Mouse (Mus musculus) cerebellum, adult 8-10 months (tissue): ENCODE measurements around the gene Itpr1.

ENCODE experiments used
- DNase-seq: peaks from one replicate; pipeline ENCODE4 v3.0.0; 2022

Gene Itpr1

DNA sequence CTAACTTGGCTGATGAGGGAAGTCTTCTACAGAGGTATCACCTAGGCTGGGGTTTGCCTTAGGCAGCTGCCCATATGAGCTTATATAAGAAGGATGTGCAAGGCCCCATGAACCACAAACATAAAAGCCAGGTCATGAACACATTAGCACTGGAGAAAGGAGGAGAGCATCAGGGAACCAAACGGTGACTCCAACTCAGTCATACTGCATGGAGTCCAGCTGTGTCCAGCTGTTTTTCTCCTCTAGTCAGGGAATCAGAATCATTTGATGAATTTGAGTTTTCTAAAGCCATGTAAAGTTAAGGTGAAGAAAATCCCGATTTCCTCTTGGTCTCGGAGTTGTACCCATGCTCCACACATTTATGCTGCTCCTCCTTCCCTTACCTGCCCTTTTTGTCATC lies 69.7 kb downstream of the Itpr1 start:
- no peak for DNase-seq

DNA sequence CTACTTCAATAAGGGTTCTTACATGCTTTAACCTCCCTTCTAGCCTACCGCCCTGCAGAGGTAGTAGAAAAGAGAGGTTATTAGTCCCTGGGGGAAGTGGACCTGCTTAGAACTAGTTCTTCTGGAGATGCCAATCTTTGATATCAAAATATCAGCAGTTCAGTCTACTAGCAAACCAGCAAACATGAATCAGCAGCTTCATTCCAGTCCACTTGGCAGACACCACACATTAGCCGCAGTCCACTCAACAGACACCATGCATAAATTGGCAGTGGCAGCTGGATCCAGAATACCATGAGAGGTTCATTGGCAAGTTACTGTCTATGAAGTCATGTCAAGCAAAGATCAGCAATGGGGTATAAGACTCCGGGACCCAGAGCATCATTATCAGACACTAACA lies 71.8 kb downstream of the Itpr1 start:
- no peak for DNase-seq

DNA sequence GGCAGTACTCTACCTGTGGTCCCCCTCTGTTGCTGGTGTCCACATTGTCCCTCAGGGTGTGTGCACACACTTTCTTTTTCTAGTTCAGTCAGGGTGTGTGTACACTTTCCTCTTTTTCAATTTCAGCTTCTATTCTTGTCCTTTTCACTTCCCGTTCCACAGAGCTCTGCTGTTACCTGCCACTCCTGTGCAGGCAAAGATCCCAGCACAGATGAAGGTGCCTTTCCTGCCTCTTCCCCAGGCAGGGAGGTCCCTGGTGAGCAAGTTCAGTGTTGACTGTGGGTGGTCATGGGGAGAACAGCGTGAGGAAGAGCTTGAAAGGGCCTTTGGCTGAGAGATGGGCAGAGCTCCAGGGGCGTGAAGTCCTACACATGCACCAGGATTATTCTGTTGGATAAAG lies 76.1 kb downstream of the Itpr1 start:
- no peak for DNase-seq

DNA sequence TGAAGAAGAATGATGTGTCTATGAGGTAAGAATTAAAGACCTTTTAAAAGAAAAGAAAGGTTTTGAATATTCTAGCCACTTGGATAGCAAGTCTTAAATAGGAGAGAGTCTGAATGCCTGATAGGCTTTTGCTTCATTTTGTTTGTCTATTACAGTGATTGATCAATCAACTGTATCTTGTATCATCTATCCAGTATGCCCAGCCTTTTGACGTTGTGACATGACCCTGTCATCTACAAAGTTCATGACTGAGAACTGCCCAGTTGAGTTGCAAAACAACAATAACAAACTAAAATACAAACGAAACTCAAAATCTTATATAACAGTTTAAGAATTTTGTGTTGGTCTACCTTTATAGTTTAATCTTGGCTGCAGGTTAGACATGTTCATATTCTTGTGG lies 78.1 kb downstream of the Itpr1 start:
- no peak for DNase-seq

DNA sequence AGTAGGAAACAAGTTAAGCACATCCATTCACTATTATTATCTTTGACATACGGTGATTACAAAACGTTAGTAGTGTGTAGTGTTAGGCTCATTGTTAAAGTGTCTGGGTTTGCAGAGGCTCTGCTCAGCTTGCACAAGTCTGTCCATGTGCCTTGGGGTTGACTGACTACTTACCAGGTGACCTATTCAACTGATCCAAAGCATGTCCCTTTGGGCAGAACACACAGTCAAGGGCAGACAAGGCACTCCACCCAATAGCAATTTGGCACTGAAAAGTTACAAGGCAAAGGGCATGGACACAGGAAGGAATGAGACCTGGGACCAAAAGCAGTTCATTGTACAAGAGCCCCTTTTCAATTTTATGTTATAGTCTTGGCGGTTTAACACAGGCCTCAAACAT lies 78.7 kb downstream of the Itpr1 start:
- no peak for DNase-seq

DNA sequence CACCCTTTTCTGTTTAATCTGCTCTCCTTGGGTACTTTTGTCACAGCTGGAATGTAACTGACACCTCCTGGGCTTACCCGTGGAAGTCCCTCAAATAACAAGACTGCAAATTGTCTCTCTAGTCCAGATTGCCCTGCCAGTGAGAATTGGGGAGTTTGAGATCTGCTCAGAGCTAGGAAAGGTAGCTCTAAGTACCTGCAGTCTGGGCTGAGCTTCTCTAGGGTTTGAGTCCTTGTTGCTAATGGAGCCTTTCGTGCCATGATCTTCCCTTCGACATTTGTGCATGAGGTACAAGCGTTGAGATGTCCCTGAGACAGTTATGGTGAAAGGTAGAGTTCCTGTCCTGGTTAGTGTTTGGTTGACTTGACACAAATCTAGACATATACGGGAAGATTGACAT lies 89.0 kb downstream of the Itpr1 start:
- DNase-seq: no peak

DNA sequence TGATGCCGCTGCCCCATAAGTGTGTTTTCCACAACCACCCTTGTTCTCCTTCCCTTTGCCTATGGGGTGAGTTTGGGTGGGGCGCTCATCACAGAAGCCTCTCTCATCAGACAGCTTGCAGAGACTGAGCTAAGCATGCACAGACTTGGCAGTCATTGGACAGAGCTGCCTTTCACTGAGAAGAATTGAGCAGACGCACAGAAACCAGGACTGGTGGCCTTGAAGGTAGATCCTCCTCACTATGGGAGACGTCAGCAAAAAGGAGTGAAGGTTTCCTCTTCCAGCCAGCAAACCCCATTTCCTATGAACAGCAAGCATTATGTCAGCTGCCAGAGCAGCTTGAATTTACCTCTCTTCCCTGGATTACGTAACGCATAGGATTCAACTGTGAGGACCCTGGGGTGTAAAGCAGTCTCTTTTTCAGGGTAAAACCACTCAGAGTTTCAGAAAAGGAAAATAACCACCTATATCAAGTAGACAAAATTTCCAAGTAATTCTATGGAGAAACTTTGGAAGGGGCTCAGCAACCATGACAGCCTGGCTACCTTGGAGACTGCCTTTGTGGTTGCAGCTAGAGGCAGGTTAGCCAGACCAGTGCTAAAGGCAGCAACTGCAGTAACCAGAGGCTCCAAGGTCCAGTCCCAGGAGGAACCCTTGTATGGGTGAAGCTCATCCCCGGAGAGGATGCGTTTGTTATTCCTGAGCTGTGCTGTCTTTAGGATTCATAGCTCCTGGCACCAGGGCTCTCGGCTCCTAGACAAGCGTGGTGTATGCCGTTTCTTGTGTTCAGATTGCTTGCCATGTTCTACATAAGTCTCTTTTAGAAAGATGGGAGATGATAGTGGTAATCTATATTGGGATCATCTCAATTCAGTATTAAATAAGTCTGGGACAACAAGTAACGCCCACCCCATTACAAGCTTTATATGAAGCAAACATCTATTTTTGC lies 91.0 kb downstream of the Itpr1 start:
- no peak for DNase-seq

DNA sequence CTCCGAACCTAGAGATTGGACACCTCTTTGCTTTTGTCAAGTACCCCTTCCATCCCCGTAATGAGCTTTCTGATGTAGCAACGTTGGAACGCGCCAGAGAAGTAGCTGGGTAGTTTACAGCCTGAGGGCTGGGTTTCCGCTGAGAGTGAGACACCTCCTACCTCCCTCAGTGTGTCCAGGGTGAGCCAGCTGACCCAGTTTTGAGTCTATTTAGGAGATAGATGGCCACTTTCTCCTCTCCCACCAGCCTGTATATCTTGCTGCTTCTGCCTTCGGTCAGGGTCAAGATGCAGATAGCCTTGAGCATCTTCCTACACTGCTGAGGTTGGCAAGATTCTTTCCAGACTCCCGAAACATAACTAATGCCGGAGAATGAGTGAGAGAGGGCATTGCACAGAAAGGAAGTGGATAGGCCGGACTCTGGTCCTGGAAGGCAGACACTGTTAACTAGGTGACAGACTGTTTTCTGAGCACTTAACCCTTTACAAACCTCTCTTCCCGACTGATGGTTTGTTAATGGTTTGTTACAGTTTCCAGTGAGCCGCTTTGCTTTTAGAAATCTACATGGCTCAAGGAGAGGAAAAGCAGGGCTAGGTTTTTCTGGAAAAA lies 92.4 kb downstream of the Itpr1 start:
- peak; percentile 7 for DNase-seq

DNA sequence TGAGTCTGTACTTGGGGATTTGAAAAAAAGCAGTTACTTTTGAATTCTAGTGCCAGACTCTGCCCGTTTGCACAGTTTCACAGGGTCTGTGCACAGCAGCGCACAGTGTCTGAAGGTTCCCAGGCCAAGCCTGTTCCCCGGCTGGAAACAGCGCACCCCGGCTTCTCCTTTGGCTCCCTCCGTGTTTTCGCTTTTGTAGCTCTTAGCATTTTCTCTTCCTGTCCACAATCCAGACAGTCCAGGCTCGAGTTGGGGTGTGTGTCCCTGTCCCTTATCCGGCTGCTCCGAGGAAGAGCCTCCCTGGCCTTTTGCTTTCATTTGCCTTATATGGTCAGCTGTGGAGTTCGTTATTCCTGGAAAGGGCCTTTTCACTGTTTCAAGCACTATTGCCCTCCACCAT lies 93.3 kb downstream of the Itpr1 start:
- DNase-seq: peak; percentile 9

DNA sequence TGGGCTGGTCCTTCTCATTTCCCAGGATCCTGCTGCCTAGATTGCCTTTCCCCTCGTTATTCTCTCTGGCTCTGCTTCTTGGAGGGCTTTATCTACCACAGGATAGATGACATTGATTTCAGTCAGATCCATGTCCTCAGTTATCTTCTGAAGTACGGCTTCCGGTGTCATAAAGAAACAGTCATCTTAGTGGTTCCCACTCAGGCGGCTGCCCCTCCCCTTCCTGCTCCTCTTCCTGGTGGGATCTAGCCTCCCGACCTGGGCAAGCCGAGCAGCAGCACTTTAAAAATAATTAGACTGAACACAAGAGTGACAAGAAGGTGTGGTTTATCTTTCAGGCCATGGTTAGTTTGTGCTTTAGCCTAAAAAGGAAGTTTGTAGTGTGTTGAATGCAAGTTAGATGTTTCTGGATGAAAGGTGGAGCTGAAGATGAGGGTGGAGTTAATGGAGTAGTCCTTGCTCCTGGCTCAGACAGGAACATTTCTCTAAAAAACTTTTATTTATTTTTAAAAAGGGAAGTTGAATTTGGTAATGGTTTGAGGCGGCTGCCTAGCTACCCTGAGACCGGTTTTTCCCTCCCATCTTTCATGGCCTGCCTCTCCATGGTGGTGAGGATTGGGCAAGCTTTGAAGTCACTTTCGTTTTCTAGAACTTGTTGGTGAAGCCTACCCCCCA lies 94.2 kb downstream of the Itpr1 start:
- DNase-seq: no peak

DNA sequence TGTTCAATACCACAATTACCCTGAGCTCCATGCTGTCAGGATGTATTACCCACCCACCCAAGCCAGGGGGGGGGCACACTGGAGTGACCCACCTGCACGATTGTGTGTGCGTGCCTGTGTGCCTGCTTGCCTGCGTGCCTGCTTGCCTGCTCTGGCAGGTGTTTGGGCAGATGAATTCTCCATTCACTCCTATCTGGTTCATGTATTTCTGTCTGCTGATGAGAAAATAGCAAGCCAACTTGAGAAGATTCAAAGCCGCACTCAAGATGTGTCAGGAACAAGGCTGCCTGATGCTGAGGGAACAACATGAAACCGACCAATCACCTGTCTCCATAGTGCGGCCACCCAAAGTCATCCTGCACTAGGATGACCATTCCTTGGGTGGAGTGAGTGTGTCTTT lies 94.9 kb downstream of the Itpr1 start:
- DNase-seq: no peak

DNA sequence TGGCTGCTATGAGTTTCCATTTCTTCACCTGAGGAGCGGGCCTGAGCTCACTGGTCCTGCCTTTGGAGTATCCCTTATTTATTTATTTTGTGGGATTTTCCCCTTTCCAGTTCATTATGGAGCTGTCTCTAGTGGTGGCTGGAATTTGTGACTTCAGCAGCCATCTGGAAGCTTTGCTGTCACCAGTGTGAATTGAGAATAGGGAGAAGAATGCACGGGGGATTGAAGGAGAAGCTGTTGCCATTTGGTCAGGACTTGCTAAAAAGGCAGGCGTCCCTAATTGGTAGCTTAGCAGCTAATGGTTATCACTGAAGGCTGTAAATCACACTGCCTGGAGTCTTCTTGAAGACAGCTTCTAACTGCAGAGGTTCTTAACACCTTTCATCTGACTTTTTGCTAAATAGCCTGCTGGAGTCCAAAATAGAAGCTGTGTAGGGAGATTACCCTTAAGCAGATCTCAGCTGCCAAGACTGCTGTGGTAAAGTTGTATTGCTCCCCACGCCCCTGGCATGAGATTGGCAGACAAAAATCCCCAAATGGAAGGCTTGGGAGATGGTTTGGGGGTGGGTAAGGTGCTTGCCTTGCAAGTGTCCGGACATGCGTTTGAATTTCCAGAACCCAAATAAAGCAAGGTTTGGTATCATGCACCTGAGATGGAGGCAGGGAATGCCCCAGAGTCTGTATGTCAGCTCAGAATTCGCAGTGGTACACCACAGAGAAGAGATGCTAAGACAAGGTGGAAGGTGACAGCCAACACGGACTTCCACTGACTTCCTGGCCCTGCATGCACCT lies 96.7 kb downstream of the Itpr1 start:
- no peak for DNase-seq

DNA sequence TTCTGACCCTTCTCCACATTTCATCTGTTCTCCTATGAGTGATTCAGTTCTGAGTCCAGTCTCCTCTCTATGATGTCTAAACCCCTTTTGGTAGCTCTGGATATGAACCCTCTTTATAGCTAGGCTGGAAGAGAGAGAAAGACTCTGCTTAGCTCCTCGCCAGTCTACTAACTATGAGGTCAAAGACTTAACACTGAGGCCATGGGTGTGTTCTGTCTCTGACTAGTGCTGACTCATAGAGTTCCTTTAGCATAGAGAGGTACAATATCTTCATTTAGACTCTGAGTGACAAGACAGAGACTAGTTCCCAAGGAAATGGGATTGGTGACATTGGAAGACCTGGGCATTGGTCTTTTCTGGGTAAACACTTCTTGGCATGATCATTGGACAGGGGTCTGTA lies 100.2 kb downstream of the Itpr1 start:
- DNase-seq: no peak

DNA sequence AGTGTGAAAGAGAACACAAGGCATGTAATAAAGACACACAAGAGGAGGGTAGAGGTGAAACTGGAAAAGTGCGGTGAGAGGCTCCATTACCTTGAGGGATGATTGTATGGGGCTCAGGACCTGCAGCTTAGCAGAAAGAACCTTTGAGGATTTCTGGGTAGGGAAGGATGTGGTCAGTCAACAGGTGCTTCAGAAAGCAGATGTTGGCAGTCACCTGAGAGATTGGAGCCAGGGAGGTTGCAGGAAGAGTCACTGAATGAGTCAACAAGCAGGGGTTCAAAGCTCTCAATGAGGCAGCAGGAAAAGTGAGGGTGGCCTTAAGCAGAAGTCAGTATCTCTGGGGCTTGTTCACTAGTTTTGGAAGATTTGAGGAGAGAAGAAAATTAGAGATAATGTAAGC lies 101.1 kb downstream of the Itpr1 start:
- no peak for DNase-seq

DNA sequence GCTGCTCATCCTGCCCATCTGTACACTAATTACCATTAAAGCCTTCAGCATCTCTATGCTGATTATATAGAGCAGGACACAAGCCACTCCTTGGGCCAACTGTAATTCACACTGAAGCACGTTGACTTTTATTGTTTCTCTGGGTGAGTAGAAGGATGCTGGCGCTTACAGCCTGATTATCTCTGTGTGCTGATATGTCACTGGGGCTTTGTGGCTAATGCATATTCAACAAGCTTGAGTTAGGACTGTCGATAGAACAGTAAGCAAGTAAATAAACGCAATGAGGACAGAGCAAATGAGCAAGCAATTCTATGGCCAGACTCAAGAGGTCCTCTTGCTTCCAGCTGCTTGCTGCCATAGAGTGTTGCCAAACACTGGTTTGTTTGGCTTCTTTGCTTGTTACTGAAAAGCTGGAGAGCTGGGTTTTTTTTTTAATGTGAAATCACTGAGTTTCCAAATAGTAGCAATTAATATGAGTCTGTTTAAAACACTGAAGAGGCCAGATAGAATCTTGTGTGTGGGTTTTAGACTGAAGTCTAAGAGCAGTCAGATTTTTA lies 103.5 kb downstream of the Itpr1 start:
- no peak for DNase-seq

DNA sequence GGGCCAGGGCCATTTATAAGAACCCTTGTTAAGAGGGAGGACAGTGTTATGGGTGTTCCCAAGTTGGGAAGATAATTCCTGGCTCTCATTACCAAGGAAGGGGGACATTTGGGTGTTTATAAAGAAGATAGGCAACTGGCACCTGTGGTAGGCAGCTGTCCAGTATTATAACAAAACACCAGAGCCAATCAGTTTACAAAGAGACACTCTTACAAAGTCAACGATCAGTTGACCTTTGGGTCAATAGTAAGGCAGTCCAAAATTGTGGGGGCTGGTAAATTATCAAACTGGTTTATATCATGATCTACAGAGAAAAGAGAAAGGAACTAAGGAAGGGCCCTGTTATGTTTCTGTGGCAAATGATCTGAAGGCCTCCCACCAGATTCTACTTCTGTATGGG lies 104.1 kb downstream of the Itpr1 start:
- no peak for DNase-seq

DNA sequence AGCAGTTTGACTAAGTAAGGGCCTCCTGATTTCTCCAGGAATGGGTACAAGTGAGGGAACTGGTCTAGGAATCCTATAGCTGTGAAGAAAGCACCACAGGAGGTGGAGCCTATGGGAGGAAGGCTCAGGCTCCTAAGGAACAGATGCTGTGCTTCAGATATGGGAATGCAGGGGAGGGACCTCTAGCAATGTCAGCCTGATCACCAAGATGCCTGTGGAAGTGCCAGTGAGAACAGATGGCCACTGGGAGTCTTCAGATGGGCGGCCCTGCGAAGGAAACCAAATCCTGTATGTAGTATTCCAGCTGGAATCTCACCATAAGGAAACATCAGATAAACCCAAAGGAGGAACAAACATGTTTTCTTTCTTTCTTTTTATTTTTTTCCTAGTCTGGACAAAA lies 108.8 kb downstream of the Itpr1 start:
- peak; percentile 17 for DNase-seq

DNA sequence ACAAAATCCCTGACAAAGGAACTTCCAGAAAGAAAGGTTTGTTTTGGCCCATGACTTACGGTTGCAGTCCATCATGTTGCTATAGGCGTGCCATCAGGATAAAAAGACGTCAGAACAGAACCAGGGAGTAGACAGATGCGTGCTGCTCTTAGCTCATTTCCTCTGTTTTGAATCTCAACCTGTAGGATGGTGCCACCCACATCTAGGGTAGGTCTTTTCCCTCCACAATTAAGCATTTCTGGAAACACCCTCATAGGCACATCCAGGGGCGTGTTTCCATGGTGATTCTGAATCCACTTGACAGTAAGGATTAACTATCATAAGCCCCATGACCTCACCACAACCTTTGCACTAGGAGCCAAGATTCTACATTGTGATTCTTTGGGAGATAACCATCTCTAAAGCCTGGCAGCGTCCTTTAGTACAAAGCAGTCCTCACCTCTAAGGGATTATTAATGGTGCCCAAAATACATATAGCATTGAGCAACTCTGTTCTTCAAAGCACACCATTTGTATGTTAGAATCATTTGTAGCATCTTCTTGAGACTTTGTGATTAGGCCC lies 111.6 kb downstream of the Itpr1 start:
- DNase-seq: no peak

DNA sequence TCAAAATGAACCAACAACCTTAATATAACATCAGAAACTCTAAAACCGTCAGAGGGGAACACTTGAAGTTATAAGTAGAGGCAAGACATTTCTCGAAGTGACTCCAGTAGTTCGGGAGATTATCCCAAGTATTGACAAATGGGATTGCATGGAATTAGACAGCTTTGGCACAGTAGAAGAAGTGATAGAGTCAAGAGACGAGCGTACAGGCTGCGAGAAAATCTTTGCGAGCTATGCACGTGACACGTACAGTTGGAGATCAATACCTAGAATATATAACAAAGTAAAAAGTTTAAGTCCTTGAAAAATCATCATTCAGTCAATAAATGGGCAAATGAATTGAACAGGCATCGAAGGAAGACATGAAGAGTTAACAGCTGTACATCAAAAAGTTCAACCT lies 112.5 kb downstream of the Itpr1 start:
- DNase-seq: no peak

DNA sequence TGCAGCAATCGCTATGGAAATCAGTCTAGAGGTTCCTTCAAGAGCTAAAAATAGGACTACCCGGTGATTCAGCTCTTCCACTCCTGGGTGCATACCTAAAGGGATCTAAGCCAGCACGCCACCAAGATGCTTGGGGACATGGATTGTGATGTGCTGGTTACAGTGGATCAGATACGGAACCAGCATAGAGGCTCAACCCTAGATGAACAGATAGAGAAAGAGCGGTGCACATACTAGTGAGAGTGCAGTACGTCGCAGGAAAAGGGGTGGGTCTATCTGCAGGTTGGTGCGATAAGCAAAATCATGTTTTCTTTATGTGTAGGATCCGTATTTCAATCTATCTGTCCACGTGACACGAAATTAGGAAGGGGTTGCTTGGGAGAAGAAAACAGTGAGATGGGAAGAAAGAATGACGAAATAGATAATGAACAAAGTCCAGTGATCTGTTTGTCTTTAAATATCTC lies 113.1 kb downstream of the Itpr1 start:
- no peak for DNase-seq

DNA sequence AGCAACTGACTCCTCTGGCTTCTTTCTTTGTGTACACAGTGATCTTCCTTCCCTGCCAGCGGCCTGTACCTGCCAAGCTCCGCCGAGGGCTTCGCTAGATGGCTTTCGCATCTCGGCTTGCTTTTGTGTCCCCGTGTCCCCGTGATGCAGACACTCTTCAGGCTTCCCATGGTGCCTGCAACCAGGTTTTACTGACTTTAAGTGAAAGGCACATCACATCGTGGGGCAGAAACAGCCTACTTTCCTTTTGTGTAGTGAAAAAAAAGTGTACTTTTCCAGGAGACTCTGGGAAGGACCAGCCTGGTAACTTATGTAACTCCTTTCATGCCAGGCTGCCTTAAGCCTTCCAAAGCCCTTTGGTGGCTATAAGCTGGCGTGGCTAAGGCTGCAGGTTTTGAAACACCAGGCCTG lies 113.9 kb downstream of the Itpr1 start:
- DNase-seq: no peak

DNA sequence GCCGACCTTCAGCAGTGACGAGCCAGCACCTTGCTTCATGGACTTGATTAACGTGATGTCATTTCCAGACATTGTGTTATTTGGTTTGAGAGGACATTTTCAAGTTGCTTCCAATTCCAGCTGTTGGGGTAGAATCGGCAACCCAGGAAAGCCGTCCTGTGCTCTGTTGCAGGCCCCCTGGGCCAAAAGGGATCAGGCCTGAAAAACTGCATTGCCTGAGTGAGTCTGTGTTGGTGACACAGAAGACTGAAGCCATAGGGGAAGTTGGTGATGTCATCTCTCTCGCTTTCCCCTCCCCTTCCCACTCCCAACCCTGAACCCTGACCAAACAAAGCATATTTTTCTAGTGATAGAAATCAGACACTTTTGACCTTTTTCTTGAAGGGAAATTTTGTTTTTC lies 114.7 kb downstream of the Itpr1 start:
- DNase-seq: no peak
